Comparison of ENCODE assay signal across 26 mouse cellular contexts in genomic region chr5:88896574-88896973, GRCm38 (mm10). TPM values are rescaled to one million over a fixed set of nuclear protein-coding genes. Genes with fewer than 3 reads are reported as not detected.
DNase-seq lines count a peak whose midpoint lies in the region; ATAC-seq and TF ChIP-seq lines count a peak whose summit lies in the region.
"Had no signal": no experiment of that assay in that cellular context is flagged by ENCODE, and none has a peak within 500 bp of the region (broad histone marks: within the 10 kb centered on the region; RNA-seq: fewer than 3 reads in every experiment).

No protein-coding gene starts in this region.

- H3K9ac ChIP-seq in intestine, postnatal 0 days (ENCODE audit: low read depth, low read length) = no peak overlapping the region
- no peak overlapping the region for H3K9ac ChIP-seq in intestine, embryonic 15.5 days
- no peak overlapping the region for H3K9ac ChIP-seq in lung, embryonic 14.5 days
- H3K9ac ChIP-seq: embryonic facial prominence, embryonic 12.5 days; heart, embryonic 15.5 days; hindbrain, embryonic 14.5 days; liver, postnatal 0 days had no signal

- no peak for ATAC-seq in intestine, postnatal 0 days
- no peak for ATAC-seq in intestine, embryonic 15.5 days
- ATAC-seq in lung, embryonic 14.5 days (ENCODE audit: insufficient read depth) = no peak
- ATAC-seq: forebrain, embryonic 14.5 days; inflammation-experienced regulatory T-cells, adult 6 months; liver, postnatal 0 days had no signal

- TF ChIP-seq CTCF in intestine, postnatal 0 days (IDR thresholded peaks at IDR 0.05; ENCODE audit: low read depth) = peak; percentile 36
- TF ChIP-seq CTCF in lung, embryonic 14.5 days (IDR thresholded peaks at IDR 0.05; ENCODE audit: low read depth) = 0 out of 2 replicates have a peak, but pooled peaks have one; percentile 15

- H3K9me3 ChIP-seq in intestine, postnatal 0 days (ENCODE audit: control insufficient read depth) = 0 out of 2 replicates have a peak, but pooled peaks cover 3% of the 10 kb centered on the region
- no peaks in the 10 kb centered on the region for H3K9me3 ChIP-seq in intestine, embryonic 15.5 days
- no peaks in the 10 kb centered on the region for H3K9me3 ChIP-seq in lung, embryonic 14.5 days (ENCODE audit: low read depth, low read length)
- H3K9me3 ChIP-seq: embryonic facial prominence, embryonic 12.5 days; heart, embryonic 15.5 days had no signal

- H3K4me2 ChIP-seq in intestine, postnatal 0 days (replicated peaks; ENCODE audit: low read depth) = no peak overlapping the region
- H3K4me2 ChIP-seq in intestine, embryonic 15.5 days (replicated peaks) = no peak overlapping the region
- no peak overlapping the region for H3K4me2 ChIP-seq in lung, embryonic 14.5 days
- H3K4me2 ChIP-seq: embryonic facial prominence, embryonic 12.5 days; heart, embryonic 15.5 days; hindbrain, embryonic 14.5 days; midbrain, embryonic 11.5 days had no signal

- no peak for DNase-seq in lung, embryonic 14.5 days
- no peak for DNase-seq in lung, postnatal 4 days
- DNase-seq in ES-CJ7 (ENCODE audit: low read depth, low spot score) = peak; percentile 18
- DNase-seq in ZHBTc4 (ENCODE audit: low read depth, low spot score) = peak; percentile 42
- no peak for DNase-seq in frontal cortex, postnatal 25 days (ENCODE audit: low spot score in 2 of 2)
- DNase-seq: adrenal gland, adult 8-10 months; B cell, adult 2 months; cerebellum, postnatal 25 days; gastrocnemius, postnatal 25 days; heart, postnatal 36 days; kidney, adult 9 months; kidney, postnatal 25 days; liver, postnatal 0 days; right cerebral cortex, adult 18-20 months; right cerebral cortex, postnatal 4 days had no signal

- H3K4me1 ChIP-seq in intestine, postnatal 0 days (replicated peaks; ENCODE audit: control insufficient read depth, insufficient read depth, low read length) = no peaks in the 10 kb centered on the region
- no peaks in the 10 kb centered on the region for H3K4me1 ChIP-seq in intestine, embryonic 15.5 days (replicated peaks)
- H3K4me1 ChIP-seq in lung, embryonic 14.5 days (ENCODE audit: insufficient read depth) = no peaks in the 10 kb centered on the region
- H3K4me1 ChIP-seq: embryonic facial prominence, embryonic 12.5 days; heart, embryonic 15.5 days had no signal

- 90% methylated on average over 6 of the region's 6 CpGs for WGBS in intestine, postnatal 0 days
- 91% methylated on average over 6 of the region's 6 CpGs for WGBS in intestine, embryonic 15.5 days
- WGBS in lung, embryonic 14.5 days = 92% methylated on average over 6 of the region's 6 CpGs

- H3K36me3 ChIP-seq in intestine, postnatal 0 days (ENCODE audit: control insufficient read depth, insufficient read depth) = no peaks in the 10 kb centered on the region
- no peaks in the 10 kb centered on the region for H3K36me3 ChIP-seq in intestine, embryonic 15.5 days
- H3K36me3 ChIP-seq in lung, embryonic 14.5 days (ENCODE audit: insufficient read depth) = no peaks in the 10 kb centered on the region
- H3K36me3 ChIP-seq: embryonic facial prominence, embryonic 12.5 days; heart, embryonic 15.5 days had no signal

- H3K27me3 ChIP-seq in intestine, postnatal 0 days (replicated peaks; ENCODE audit: control insufficient read depth, insufficient read depth, low read length) = no peaks in the 10 kb centered on the region
- no peaks in the 10 kb centered on the region for H3K27me3 ChIP-seq in intestine, embryonic 15.5 days (replicated peaks)
- no peaks in the 10 kb centered on the region for H3K27me3 ChIP-seq in lung, embryonic 14.5 days (ENCODE audit: insufficient read depth, low read length)
- H3K27me3 ChIP-seq: CH12.LX; embryonic facial prominence, embryonic 12.5 days; heart, embryonic 15.5 days had no signal

- H3K4me3 ChIP-seq in intestine, postnatal 0 days (ENCODE audit: low read depth, low read length) = no peak overlapping the region
- H3K4me3 ChIP-seq in intestine, embryonic 15.5 days (replicated peaks) = no peak overlapping the region
- no peak overlapping the region for H3K4me3 ChIP-seq in lung, embryonic 14.5 days (ENCODE audit: low read depth, low read length)
- H3K4me3 ChIP-seq: embryonic facial prominence, embryonic 12.5 days; erythroblast, embryonic 14.5 days; heart, embryonic 15.5 days had no signal

- no peak overlapping the region for H3K27ac ChIP-seq in intestine, postnatal 0 days (ENCODE audit: low read depth, low read length)
- H3K27ac ChIP-seq in intestine, embryonic 15.5 days = no peak overlapping the region
- H3K27ac ChIP-seq in lung, embryonic 14.5 days (ENCODE audit: low read depth) = no peak overlapping the region
- H3K27ac ChIP-seq: embryonic facial prominence, embryonic 12.5 days; heart, embryonic 15.5 days; hindbrain, embryonic 14.5 days; macrophage had no signal

RNA-seq across cellular contexts. Expression of gene Slc4a4, which starts 10.0 kb away (rescaled TPM):
- polyA plus RNA-seq in intestine, postnatal 0 days (2015; fragmentation: Nextera tagmentation; extraction: Ambion mirVana) = 4.6 and 5.4 TPM in 2 replicates
- polyA plus RNA-seq in intestine, embryonic 15.5 days (2015; fragmentation: Nextera tagmentation; extraction: Ambion mirVana) = 4.6 and 4.7 TPM in 2 replicates
- 5.2 and 5.6 TPM in 2 replicates for polyA plus RNA-seq in lung, embryonic 14.5 days (2014; fragmentation: Nextera tagmentation; extraction: Ambion mirVana)
- polyA plus RNA-seq: erythroblast, embryonic 14.5 days; macrophage had no signal

Comparison
In these comparisons a context has a peak if more than half of its experiments do, and no peak if none do; other contexts are left out.
1. DNase-seq: peak in ES-CJ7 (single experiment) and ZHBTc4 (single experiment); none in lung, embryonic 14.5 days (single experiment), lung, postnatal 4 days (0 of 2) and frontal cortex, postnatal 25 days (0 of 2).